ENCODE assay signal across 23 mouse cellular contexts in the genomic region with DNA sequence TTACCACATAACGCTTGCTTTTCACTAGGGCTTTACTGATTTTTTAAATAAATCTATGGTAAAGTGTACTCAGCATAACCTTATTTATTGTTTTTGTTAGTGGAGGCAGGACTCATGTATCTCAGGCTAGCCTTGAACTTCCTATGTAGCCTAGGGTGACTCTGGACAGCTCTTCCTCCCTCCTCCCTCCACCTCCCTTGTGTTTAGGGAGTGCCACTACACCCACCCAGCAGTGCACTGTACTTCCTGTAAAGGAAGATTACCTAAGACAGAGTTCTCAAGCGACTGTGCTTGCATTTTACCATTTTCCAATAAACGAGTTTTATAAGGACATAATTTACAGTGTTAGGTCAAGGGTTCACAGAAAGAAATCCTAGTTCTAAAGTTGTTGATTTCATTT. TPM values are rescaled to one million over a fixed set of nuclear protein-coding genes. Genes with fewer than 3 reads are reported as not detected.
"Had no signal": no experiment of that assay in that cellular context is flagged by ENCODE, and none has a peak within 500 bp of the region (broad histone marks: within the 10 kb centered on the region; RNA-seq: fewer than 3 reads in every experiment).

No protein-coding gene starts in this region.

- H3K4me2 ChIP-seq: liver, embryonic 15.5 days; lung, embryonic 15.5 days; midbrain, embryonic 11.5 days; midbrain, embryonic 13.5 days; midbrain, embryonic 15.5 days; neural tube, embryonic 12.5 days had no signal

- ATAC-seq: liver, postnatal 0 days; lung, postnatal 0 days; midbrain, embryonic 13.5 days; midbrain, embryonic 15.5 days had no signal

- H3K4me3 ChIP-seq: liver, embryonic 15.5 days; lung, embryonic 15.5 days; megakaryocyte, embryonic 14.5 days; midbrain, embryonic 13.5 days; midbrain, embryonic 15.5 days; neural tube, embryonic 12.5 days had no signal

- H3K27me3 ChIP-seq: liver, embryonic 15.5 days; lung, embryonic 15.5 days; midbrain, embryonic 13.5 days; midbrain, embryonic 15.5 days; neural tube, embryonic 12.5 days had no signal

- H3K36me3 ChIP-seq: midbrain, embryonic 15.5 days had no signal

- H3K9ac ChIP-seq: liver, embryonic 15.5 days; liver, postnatal 0 days; lung, embryonic 15.5 days; midbrain, embryonic 13.5 days; midbrain, embryonic 15.5 days; neural tube, embryonic 12.5 days had no signal

- DNase-seq: liver, postnatal 0 days; lung, adult 2 months; lung, postnatal 14 days; lung, postnatal 36 days; retina, postnatal 1 day; right cerebral cortex, adult 18-20 months; right cerebral cortex, postnatal 25 days; right cerebral cortex, postnatal 4 days; spleen, adult 18-20 months; thymus, adult 18-20 months; thymus, postnatal 14 days; thymus, postnatal 36 days had no signal

- H3K9me3 ChIP-seq: liver, embryonic 15.5 days; lung, embryonic 15.5 days; megakaryocyte, embryonic 14.5 days; midbrain, embryonic 13.5 days; midbrain, embryonic 15.5 days; neural tube, embryonic 12.5 days had no signal

- H3K27ac ChIP-seq: liver, embryonic 15.5 days; lung, embryonic 15.5 days; macrophage; midbrain, embryonic 13.5 days; midbrain, embryonic 15.5 days; neural tube, embryonic 12.5 days had no signal

- H3K4me1 ChIP-seq: lung, embryonic 15.5 days; midbrain, embryonic 13.5 days; midbrain, embryonic 15.5 days; neural tube, embryonic 12.5 days had no signal

RNA-seq across cellular contexts. Expression of gene Gpr161, which starts 37.2 kb away (rescaled TPM):
- total RNA-seq: monocyte, adult 5-6 weeks; neutrophil, adult 5-6 weeks had no signal
- polyA plus RNA-seq: macrophage had no signal
